Mouse (Mus musculus): Measurements from ENCODE around the gene Glmn. TPM values are rescaled to one million over a fixed set of nuclear protein-coding genes. Genes with fewer than 3 reads are reported as not detected.

The Glmn gene
- total RNA-seq, 1 experiment from 2014 or later: 14.3 TPM

DNA sequence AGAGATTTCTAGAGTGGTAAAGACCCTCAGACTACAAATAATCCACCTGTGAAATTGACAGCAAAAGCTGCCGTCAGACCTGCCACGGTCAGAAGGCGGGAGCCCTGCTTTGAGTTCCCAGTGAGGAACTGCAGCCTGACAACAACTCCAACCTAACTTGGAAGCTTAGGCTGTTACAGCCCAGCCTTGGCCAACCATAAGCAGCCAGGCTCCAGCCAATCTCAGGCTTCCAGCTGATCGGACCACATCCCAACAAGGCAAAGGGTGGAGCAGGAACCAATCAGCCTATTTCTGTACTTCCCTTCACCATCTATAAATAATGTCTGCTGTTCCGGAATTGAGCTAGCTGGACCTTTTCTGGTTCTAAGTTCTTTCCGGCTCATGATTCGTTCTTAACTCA, 75.8 kb downstream of the Glmn start:
- ATAC-seq (ENCODE audit: extremely low read depth, insufficient number of reproducible peaks, low FRiP score, poor library complexity, severe bottlenecking): no peak

DNA sequence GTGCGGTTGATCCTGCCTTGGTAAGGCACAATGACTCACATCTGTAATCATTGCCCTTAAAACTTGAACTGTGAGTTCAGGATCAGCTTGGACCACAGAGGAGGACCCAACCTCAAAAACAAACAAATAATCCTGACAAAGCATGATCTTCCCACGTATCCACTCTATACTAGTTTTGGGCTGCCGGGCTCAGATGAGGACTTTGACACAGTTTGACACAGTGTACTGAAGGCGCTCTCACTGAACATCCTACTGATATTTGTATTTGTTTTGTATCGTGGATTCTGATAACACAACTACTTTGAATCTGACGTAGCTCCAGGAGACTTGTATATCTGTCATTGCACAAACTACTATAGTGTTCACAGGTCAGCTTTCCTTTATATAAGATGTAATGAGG, 76.3 kb downstream of the Glmn start:
- no peak for ATAC-seq (ENCODE audit: extremely low read depth, insufficient number of reproducible peaks, low FRiP score, poor library complexity, severe bottlenecking)

DNA sequence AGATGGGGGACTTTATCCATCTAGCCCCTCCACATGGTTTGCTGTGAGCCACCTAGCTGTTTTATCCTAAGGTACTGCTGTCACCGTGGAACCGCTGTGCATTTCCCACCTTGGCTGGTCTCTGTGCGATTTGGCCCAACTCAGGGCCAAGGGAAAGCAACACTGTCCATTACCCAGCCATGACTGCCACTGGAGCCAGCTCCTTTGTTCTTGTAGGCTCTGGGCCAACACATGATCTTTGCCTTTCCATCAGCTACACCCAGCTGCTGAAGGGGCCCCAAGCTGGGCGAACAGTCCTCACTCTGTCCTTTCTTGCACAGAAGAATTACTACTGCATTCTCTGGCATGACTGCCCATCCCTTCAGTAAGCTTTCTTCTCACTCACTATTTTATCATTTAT, 79.1 kb downstream of the Glmn start:
- no peak for ATAC-seq (ENCODE audit: extremely low read depth, insufficient number of reproducible peaks, low FRiP score, poor library complexity, severe bottlenecking)

DNA sequence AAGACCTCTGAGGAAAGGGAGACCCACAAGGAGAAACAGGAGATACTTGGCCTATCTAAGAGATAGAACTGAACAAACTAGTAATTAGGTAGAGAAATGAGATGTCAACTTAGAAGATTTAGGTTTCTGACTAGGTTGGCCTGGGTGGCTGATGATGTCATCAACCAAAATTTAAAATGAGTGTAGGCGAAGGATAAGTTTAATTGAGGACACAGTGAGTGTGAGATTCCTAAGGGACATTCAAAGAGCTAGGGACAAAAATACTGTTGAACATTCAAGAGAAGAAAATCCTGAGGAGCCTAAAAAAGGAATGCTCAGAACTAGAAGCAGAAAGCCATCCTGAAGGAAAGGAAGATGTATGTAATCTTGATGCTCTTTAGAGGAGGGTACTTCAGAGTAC, 81.6 kb downstream of the Glmn start:
- no peak for ATAC-seq (ENCODE audit: extremely low read depth, insufficient number of reproducible peaks, low FRiP score, poor library complexity, severe bottlenecking)

DNA sequence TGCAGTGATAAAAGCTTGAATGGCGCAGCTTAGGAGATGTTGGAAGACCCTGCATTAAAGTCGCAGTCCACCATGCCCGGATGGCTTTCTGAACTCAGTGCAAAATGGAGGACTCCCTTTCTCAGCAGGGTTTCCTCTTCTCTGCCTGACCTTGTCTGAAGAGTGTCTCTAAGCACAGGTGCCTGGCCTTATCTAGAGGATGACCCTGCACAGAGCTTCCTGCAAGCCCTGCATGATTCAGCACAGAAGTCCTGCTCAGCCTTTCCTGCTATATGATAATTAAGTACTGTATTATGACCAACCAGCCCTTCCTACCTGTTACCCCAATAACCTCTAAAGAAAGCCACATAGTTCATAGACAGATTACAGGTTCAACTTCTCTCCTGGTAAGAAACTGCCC, 82.2 kb downstream of the Glmn start:
- ATAC-seq (ENCODE audit: extremely low read depth, insufficient number of reproducible peaks, low FRiP score, poor library complexity, severe bottlenecking): no peak

DNA sequence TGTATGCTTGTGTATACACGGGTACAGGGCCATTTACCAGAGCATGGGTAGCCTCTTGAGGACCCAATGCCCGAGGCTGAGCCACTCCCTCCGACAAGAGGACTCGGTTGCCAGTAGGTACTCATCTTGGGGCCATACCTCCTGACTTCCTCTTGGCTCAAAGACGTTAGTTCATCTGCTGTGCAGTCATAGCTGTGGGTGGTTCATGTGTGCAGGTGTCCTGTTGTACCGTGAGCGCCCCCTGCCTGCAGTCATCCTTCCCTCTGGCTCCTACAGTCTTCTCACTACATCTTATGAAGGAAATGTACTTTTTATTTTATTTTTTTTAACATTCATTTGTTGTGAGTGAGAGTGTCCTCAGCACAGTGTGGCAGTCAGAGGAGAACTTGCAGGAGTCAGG, 84.1 kb downstream of the Glmn start:
- ATAC-seq (ENCODE audit: extremely low read depth, insufficient number of reproducible peaks, low FRiP score, poor library complexity, severe bottlenecking): peak; percentile 91

DNA sequence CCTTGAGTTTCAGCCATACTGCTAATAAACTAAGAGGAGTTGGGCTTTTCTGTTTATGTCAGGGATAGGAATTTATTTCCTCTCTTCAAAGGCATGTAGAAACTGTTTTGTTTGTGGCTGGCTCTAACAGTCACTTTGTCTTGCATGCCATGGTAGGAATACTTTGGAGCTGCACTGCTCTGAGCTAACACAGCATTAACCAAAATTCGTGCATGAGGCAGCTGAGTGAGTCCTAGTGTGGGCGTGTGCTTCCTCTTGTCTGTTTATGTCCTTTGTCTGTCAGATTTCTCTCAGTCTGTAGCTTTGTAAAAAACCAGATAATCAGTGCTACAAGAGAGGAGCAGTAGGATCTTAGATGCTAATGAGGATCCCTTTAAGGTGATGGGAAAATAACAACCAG, 86.4 kb downstream of the Glmn start:
- ATAC-seq (ENCODE audit: extremely low read depth, insufficient number of reproducible peaks, low FRiP score, poor library complexity, severe bottlenecking): no peak

DNA sequence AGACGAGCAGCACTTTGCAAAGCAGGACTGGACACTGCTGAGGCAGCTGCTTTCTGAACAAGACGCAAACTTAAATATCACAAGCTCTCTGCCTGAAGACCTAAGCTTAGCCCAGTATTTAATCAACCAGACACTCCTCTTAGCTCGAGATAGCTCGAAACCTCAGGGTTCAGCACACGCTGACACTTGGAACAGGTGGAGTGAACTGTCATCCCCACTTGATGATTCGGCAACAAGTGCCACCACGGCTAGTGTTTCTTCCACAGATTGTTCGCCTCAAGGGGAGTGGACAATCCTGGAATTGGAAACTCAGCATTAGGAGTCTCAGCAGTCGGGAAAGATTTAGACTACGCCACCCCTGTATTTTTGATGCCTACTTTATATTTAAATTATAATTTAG, 87.2 kb downstream of the Glmn start:
- ATAC-seq (ENCODE audit: extremely low read depth, insufficient number of reproducible peaks, low FRiP score, poor library complexity, severe bottlenecking): no peak

DNA sequence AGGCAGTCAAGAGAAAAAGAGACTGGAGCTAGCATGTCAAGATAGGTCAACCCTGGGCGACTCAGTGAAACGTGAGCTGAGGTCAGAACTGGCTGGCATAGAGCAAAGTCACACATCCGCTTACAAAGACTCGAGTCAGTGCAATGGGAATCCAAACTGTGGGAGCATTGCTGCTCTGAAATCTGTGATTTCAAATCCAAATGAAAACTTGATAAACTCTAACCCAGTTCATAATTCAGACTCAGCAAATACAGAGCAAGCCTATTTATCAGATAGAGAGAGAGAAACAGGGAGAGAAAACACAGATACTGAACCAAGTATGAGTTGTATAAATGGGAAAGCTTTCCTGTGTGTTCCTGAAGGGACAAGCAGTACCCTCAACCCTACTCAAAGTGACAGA, 90.4 kb downstream of the Glmn start, which contains the start of gene Gm42669:
Gene Gm42669 (plus strand): TSS at position 301 of the 400 bp plus-strand sequence.
- ATAC-seq (ENCODE audit: extremely low read depth, insufficient number of reproducible peaks, low FRiP score, poor library complexity, severe bottlenecking): no peak

DNA sequence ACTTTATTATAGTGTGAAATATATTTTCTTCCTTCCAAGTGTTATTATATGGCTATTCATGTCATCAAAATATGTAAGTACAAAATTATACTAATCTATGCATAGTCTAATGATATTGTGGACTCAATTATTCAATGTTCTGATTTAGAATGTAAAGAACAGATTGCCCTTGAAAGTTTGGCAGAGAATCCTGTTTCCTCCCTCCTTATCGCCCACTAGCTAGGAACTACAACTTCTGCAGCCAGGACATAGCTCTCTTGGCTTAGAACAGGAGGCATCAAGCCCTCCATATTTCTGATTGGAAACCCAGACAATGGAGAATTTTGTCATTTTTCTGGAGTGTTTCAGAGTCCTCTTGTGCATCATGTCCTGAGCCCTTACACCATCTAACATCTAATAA, 96.9 kb downstream of the Glmn start:
- ATAC-seq (ENCODE audit: extremely low read depth, insufficient number of reproducible peaks, low FRiP score, poor library complexity, severe bottlenecking): no peak

DNA sequence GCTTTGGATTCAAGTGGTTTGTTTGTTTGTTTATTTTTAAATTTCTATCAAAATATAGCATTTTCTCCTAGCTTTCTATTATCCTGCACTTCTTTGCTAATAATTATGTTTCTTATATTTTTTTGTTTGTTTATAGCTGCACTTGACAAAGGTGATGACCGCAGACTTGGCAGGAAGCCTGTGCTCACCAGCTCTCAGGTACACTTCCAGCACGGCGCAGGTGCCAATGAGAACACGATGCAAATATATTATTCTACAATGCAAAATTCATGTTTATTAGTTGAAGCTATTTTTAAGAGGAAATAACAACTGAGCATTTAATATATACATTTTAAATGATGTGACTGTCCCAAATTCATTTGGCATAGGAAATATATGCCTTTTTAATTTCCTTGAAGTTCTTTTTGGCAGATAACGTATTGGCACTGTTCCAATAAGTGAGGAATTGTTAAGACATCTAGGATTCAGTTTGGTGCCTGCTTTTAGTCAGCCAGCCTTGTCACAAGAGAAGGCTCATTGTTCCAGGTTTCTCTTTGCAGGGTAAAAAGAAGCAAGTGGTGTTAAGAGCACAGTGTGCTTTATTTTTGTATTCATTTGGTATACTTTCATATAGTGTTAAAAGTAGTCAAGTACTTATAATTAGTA, 97.7 kb downstream of the Glmn start:
- ATAC-seq (ENCODE audit: extremely low read depth, insufficient number of reproducible peaks, low FRiP score, poor library complexity, severe bottlenecking): no peak

Other genes with a start within 250 kb of the Glmn start
- not detected in 2 replicates for gene Ephx4, start 195.2 kb downstream of the Glmn start, total RNA-seq (2017)
- gene Lpcat2b, start 166.3 kb downstream of the Glmn start, total RNA-seq (2017): 0.12 TPM in 1 of 2 replicates, not detected in the other
- gene Btbd8, start 159.9 kb downstream of the Glmn start, total RNA-seq (2017): 9.7 and 9.9 TPM in 2 replicates
- 1.2 and 1.4 TPM in 2 replicates for gene Gm42669, start 90.3 kb downstream of the Glmn start, total RNA-seq (2017)
- gene 1700028K03Rik, start 63.2 kb downstream of the Glmn start, total RNA-seq (2017): 0.12 TPM in 1 of 2 replicates, not detected in the other
- gene Rpap2, start 515 bp downstream of the Glmn start, total RNA-seq (2017): 25.1 and 31.4 TPM in 2 replicates
- 0.98 and 1.9 TPM in 2 replicates for gene Gfi1, start 128.1 kb upstream of the Glmn start, total RNA-seq (2017)
- gene Ube2d2b, start 232.2 kb upstream of the Glmn start, total RNA-seq (2017): not detected in 2 replicates

All from neutrophil, adult 5-6 weeks (primary cell).